Mouse (Mus musculus) kidney, adult 2 months (tissue): ENCODE results near the gene Tango2. TPM values are rescaled to one million over a fixed set of nuclear protein-coding genes. Genes with fewer than 3 reads are reported as not detected.

Source experiments
- DNase-seq: peaks from one replicate; pipeline ENCODE4 v3.0.0; 2021
- H3K27ac ChIP-seq: fragments of 200-500 bp; 2 replicates; pipeline ENCODE4 v1.5.1; 2012; ENCODE audit warnings: low read depth, low read length, control low read depth, inconsistent platforms; ENCODE audit not compliant: insufficient read depth
- H3K27me3 ChIP-seq: fragments of 200-500 bp; replicated peaks from 2 replicates; pipeline ENCODE4 v1.6.1; 2012; ENCODE audit warnings: mild to moderate bottlenecking, moderate library complexity, low read length, inconsistent platforms; ENCODE audit not compliant: control insufficient read depth, insufficient read depth
- H3K36me3 ChIP-seq: fragments of 200-500 bp; 2 replicates; pipeline ENCODE4 v1.6.1; 2012; ENCODE audit warnings: mild to moderate bottlenecking, moderate library complexity, low read length, inconsistent platforms; ENCODE audit not compliant: control insufficient read depth, insufficient read depth
- H3K4me1 ChIP-seq: fragments of 200-500 bp; 2 replicates; pipeline ENCODE4 v1.6.1; 2011; ENCODE audit warnings: low read length; ENCODE audit not compliant: control insufficient read depth, insufficient read depth
- H3K4me3 ChIP-seq: fragments of 200-500 bp; 2 replicates; pipeline ENCODE4 v1.5.1; 2011; ENCODE audit warnings: mild to moderate bottlenecking, low read depth, low read length, control low read depth; ENCODE audit not compliant: insufficient read depth
- CTCF ChIP-seq: fragments of 200-500 bp; conservative IDR thresholded peaks from 2 replicates; pipeline ENCODE4 v1.5.1; 2011; ENCODE audit warnings: low read depth, mild to moderate bottlenecking, control low read depth, low read length, moderate library complexity, mixed read lengths; ENCODE audit not compliant: insufficient read depth, insufficient read length
- POLR2A ChIP-seq: fragments of 200-500 bp; IDR thresholded peaks from one replicate; pipeline ENCODE4 v1.6.1; 2011; ENCODE audit warnings: low read depth, low read length, control low read depth
- WGBS: fragments of 180-500 bp; shearing (Covaris S2); methylation state at CpG from one replicate; pipeline ENCODE4 v1.1.7; 2018; 5-methylcytosine and 5-hydroxymethylcytosine counted together
- polyA plus RNA-seq: library from polyadenylated mRNA; depleted of rRNA; stranded (reverse); fragments of >200 nt; gene quantifications from 2 replicates; pipeline ENCODE4 v1.2.3, GENCODE M21; 2012

Tango2 gene
- polyA plus RNA-seq, 1 experiment: 147 TPM

GRCm38 (mm10) chr16:18386972-18387371 lies 39.1 kb upstream of the Tango2 start:
- peaks cover 24% of the 10 kb centered on the region for H3K4me1 ChIP-seq
- no peak overlapping the region for H3K27ac ChIP-seq
- 67% methylated on average over 3 of the region's 3 CpGs for WGBS

DNA sequence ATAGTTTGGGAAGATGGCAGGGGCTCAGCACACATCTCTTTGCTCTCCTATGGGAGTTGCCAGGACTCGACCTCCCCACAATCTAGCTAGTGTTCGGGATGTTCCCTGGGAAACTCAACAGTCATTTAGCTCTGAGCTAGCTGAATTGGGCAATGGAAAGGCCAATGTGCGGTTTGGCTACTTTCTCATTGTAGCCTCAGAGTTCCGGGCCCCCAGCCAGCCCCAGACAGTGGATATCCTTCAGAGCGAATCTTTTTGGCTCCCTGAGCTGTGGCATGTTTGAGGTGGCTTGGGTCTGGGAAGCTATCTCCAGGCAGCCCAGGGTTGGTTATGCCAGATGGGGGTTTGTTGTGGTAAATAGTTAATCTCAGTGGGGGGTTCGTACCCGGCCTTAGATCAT lies 38.5 kb upstream of the Tango2 start:
- TF ChIP-seq POLR2A: no peak
- TF ChIP-seq CTCF: no peak
- DNase-seq: peak; percentile 63
- WGBS: 84% methylated on average over 7 of the region's 7 CpGs
- Histone ChIP-seq H3K36me3 (no peaks in the 10 kb centered on the region), H3K4me1 (peaks cover 23% of the 10 kb centered on the region), H3K27me3 (no peaks in the 10 kb centered on the region), H3K27ac (no peak overlapping the region; the same call in 1 of the 2 replicates), H3K4me3 (no peak overlapping the region)

More at GRCm38 (mm10) chr16:18386972-18387371, 39.1 kb upstream of the Tango2 start:
- no peak for TF ChIP-seq CTCF
- no peak for TF ChIP-seq POLR2A
- DNase-seq: no peak
- Histone ChIP-seq H3K36me3 (no peaks in the 10 kb centered on the region), H3K27me3 (no peaks in the 10 kb centered on the region), H3K4me3 (no peak overlapping the region)

DNA sequence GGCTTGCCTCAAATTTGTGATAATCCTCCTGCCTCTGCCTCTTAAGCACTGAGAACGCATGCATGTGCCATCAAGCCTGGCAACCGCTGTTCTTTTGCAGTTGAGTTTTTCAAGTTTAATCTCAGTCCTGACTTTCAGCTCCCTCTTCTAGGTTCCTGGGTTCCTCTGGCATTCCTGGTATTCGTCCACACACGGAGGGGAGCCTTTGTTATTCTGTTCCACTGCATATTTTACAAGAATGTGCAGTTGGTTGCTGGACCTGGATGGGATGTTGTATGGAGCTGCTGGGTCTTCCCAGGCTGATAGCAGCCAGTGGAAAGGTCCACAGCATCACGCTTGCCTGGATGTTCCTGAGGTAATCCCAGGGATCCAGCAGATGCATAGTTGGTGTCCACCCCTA lies 37.5 kb upstream of the Tango2 start:
- 71% methylated on average over 5 of the region's 5 CpGs for WGBS
- peak overlapping the region; percentile 4; the same call in 1 of the 2 replicates for H3K27ac ChIP-seq
- TF ChIP-seq CTCF (no peak), POLR2A (no peak)
- no peak overlapping the region for H3K4me3 ChIP-seq
- no peaks in the 10 kb centered on the region for H3K27me3 ChIP-seq
- H3K36me3 ChIP-seq: no peaks in the 10 kb centered on the region
- DNase-seq: no peak
- peaks cover 20% of the 10 kb centered on the region for H3K4me1 ChIP-seq

DNA sequence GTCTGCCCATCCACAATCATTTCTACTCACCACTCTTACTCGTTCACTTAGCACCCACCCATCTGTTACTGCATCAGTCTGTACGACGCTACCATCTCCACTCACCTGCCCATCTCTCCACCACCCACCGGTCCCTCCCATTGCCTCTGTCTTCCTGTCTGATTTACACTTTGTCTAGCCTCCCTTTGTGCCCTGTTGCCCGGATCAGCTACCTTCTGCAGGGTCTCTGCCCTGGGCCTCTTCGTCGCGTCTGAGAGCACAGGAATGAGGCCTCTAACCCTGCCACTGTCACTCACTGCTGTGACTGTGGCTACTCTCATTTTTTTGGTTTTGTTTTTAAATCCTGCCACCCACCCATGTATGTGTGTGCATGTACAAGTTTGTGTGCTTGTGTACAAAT lies 36.8 kb upstream of the Tango2 start:
- Histone ChIP-seq H3K4me1 (peaks cover 20% of the 10 kb centered on the region), H3K36me3 (no peaks in the 10 kb centered on the region), H3K27ac (peak overlapping the region; percentile 43; the same call in 1 of the 2 replicates), H3K4me3 (no peak overlapping the region), H3K27me3 (no peaks in the 10 kb centered on the region)
- 60% methylated on average over 8 of the region's 8 CpGs for WGBS
- no peak for DNase-seq
- TF ChIP-seq CTCF: no peak
- no peak for TF ChIP-seq POLR2A

DNA sequence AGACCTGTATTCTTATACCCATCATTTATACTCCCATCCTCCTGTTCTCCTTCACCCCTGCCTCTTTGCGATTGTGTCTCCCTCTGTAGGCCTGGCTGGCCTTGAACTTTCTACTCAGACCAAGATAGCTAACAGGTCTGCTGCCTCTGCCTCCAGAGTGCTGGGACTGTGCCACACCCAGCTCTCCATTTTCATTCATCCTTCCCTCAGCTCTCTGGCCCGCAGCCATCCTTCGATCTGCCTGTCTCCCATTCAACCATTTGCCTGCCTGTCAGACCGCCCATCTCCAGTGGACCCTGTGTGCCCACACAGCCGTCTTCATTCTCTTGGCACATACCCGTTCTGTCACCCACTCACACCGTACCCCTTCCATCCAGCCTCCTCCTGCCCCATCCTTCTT lies 36.3 kb upstream of the Tango2 start:
- H3K36me3 ChIP-seq: no peaks in the 10 kb centered on the region
- no peak overlapping the region for H3K4me3 ChIP-seq
- DNase-seq: no peak
- H3K4me1 ChIP-seq: peaks cover 25% of the 10 kb centered on the region
- TF ChIP-seq POLR2A (no peak), CTCF (no peak)
- H3K27ac ChIP-seq: peak overlapping the region; percentile 43
- WGBS: 72% methylated on average over 7 of the region's 7 CpGs
- H3K27me3 ChIP-seq: no peaks in the 10 kb centered on the region

- no peaks in the 10 kb centered on the region for H3K36me3 ChIP-seq
- TF ChIP-seq CTCF (no peak), POLR2A (no peak)
- DNase-seq: peak; percentile 83
- peak overlapping the region; percentile 73 for H3K27ac ChIP-seq
- peaks cover 29% of the 10 kb centered on the region for H3K4me1 ChIP-seq
- no peaks in the 10 kb centered on the region for H3K27me3 ChIP-seq
- WGBS: 25% methylated on average over 3 of the region's 3 CpGs
- no peak overlapping the region for H3K4me3 ChIP-seq
These were observed 35.9 kb upstream of the Tango2 start for GRCm38 (mm10) chr16:18383756-18384155.

DNA sequence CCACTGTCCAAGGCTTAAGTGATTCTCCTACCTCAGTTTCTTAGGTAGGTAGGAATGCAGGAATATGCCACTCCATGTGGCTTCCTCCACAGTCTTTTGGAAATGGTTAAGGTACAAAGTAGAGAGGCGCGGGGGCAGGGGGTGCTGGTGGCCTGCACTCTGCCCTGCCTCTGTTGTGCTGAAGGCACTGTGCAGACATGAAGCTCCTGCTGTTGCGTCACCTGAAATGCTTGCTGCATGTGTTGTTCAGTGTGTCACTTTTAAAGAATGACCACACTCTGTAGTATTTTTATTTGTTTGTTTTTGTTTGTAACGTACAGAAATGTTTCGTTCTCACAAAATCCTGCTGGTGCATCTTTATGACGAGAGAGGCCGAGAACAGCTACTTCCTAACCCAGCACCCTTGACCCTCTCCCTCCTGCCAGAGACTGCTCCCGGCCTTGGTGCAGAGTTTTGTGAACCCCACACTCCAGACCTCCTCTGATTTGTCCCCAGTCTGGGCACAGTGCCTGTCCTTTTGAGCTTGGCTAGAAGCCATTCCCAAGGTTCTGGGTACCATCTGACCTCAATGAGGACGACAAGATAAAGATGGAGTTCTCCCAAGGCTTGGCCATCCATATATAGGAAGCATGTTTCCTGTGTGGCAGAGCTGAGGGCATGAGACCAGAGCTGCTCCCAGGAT lies 35.3 kb upstream of the Tango2 start:
- no peak overlapping the region for H3K4me3 ChIP-seq
- WGBS: 48% methylated on average over 9 of the region's 9 CpGs
- H3K36me3 ChIP-seq: no peaks in the 10 kb centered on the region
- peak; percentile 77 for DNase-seq
- H3K27ac ChIP-seq: peak overlapping the region; percentile 73
- TF ChIP-seq CTCF: no peak
- TF ChIP-seq POLR2A: no peak
- H3K4me1 ChIP-seq: peaks cover 35% of the 10 kb centered on the region
- H3K27me3 ChIP-seq: no peaks in the 10 kb centered on the region
